Mouse (Mus musculus) G1E (cell line): ENCODE measurements around the gene Naa20.

Experiments
- CTCF ChIP-seq: IDR thresholded peaks from 2 replicates; pipeline ENCODE4 v1.5.1; 2012; ENCODE audit warnings: low read depth, low read length, inconsistent platforms, mixed read lengths
- GATA1 ChIP-seq: IDR thresholded peaks from 2 replicates; pipeline ENCODE4 v1.6.1; 2012; ENCODE audit warnings: borderline replicate concordance, low read length, inconsistent platforms, mixed read lengths
- GATA2 ChIP-seq: IDR thresholded peaks from 2 replicates; pipeline ENCODE4 v1.6.1; 2012; ENCODE audit warnings: low read depth, low read length, inconsistent platforms, borderline replicate concordance
- POLR2AphosphoS5 ChIP-seq: IDR thresholded peaks from 2 replicates; pipeline ENCODE4 v1.6.1; 2012; ENCODE audit warnings: low read depth, low read length, inconsistent platforms; ENCODE audit not compliant: insufficient replicate concordance
- TAL1 ChIP-seq: conservative IDR thresholded peaks from 2 replicates; pipeline ENCODE4 v1.6.1; 2012; ENCODE audit warnings: low read depth, low read length, inconsistent platforms, mixed read lengths

DNA sequence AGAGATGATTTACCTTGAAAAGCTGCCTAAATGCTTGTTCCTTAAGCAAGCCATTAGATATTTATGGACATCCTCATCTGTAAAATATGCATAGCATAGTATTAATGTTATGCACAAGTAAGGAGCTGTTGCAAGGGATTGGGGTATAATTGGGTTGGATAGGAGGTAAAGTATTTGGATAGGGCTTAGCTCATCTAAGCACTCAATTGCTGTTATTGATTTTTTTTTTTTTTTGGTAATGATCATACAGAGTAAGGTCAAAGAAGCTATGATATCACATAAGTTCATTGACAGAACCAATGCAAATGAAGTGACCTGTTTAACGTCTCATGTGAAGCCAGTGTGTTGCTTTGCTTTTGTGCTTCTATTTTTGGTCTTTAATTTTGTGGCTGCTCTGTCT, 27.9 kb upstream of the Naa20 start:
- TF ChIP-seq TAL1, result no peak
- no peak for TF ChIP-seq GATA1
- no peak for TF ChIP-seq CTCF
- TF ChIP-seq POLR2AphosphoS5, result no peak
- TF ChIP-seq GATA2, result no peak
